In the genomic region with DNA sequence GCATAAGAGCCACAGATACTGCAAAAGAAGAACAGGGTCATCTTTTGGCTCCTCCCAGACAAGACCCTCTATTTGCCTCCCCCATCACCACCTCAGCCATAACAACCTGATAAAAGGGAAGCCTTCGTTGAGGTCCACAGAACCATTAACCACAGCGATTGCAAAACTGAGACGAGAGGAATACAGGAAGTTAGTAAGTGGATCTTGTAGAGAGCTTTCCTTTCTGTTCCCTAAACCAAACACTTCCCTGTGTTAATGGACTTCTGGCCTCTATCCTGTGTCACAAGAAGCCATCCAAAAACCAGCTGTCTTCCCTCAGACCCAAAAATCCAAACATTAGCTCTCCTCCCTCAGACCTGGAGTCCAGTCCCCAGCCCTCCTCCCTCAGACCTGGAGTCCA, we compare ENCODE assay signal across 14 mouse cellular contexts. TPM values are rescaled to one million over a fixed set of nuclear protein-coding genes. Genes with fewer than 3 reads are reported as not detected.
A peak's percentile ranks its signal among the peaks of the same experiment; 100 is the strongest.
DNase-seq lines count a peak whose midpoint lies in the region; ATAC-seq and TF ChIP-seq lines count a peak whose summit lies in the region.
"Had no signal": no experiment of that assay in that cellular context is flagged by ENCODE, and none has a peak within 500 bp of the region (broad histone marks: within the 10 kb centered on the region; RNA-seq: fewer than 3 reads in every experiment).

No protein-coding gene starts in this region.

- no peaks in the 10 kb centered on the region; the same call in 1 of the 2 replicates for H3K4me1 ChIP-seq in lung, postnatal 0 days (ENCODE audit: insufficient read depth, low read depth, low read length)
- no peaks in the 10 kb centered on the region for H3K4me1 ChIP-seq in lung, adult 2 months (ENCODE audit: control insufficient read depth, insufficient read depth, low read length)
- peaks cover 4% of the 10 kb centered on the region; the same call in 1 of the 2 replicates for H3K4me1 ChIP-seq in stomach, embryonic 16.5 days (ENCODE audit: control insufficient read depth, insufficient read depth, low read length)
- H3K4me1 ChIP-seq: forebrain, embryonic 13.5 days had no signal

- H3K4me3 ChIP-seq in lung, postnatal 0 days (ENCODE audit: low read depth, low read length), result no peak overlapping the region
- H3K4me3 ChIP-seq in lung, adult 2 months (replicated peaks; ENCODE audit: extremely low read depth, low read depth, low read length), result no peak overlapping the region
- peak overlapping the region; percentile 44; the same call in 1 of the 2 replicates for H3K4me3 ChIP-seq in macrophage (ENCODE audit: inconsistent target)
- H3K4me3 ChIP-seq in stomach, embryonic 16.5 days (replicated peaks; ENCODE audit: low read length), result peak overlapping the region; percentile 48; the same call in 1 of the 2 replicates

- no peaks in the 10 kb centered on the region for H3K36me3 ChIP-seq in lung, postnatal 0 days (ENCODE audit: insufficient read depth, low read length)
- no peaks in the 10 kb centered on the region for H3K36me3 ChIP-seq in macrophage (ENCODE audit: inconsistent target)
- no peaks in the 10 kb centered on the region for H3K36me3 ChIP-seq in stomach, embryonic 16.5 days (ENCODE audit: control insufficient read depth, insufficient read depth, low read length)

- no peak for TF ChIP-seq POLR2A in lung, adult 2 months (IDR thresholded peaks at IDR 0.05; ENCODE audit: borderline replicate concordance, extremely low read depth, low read depth, low read length)

- H3K27me3 ChIP-seq in lung, postnatal 0 days (replicated peaks; ENCODE audit: insufficient read depth, low read length), result no peaks in the 10 kb centered on the region
- H3K27me3 ChIP-seq in stomach, embryonic 16.5 days (ENCODE audit: control insufficient read depth, insufficient read depth, low read length), result no peaks in the 10 kb centered on the region
- H3K27me3 ChIP-seq: CH12.LX; forebrain, embryonic 13.5 days had no signal

- peak; percentile 30; the same call in 1 of the 2 replicates for ATAC-seq in lung, postnatal 0 days
- ATAC-seq in hematopoietic stem cell, adult 5-6 weeks (replicated peaks in 1 of 2; ENCODE audit: insufficient read depth in 1 of 2, low FRiP score in 2 of 2, low TSS enrichment in 1 of 2, low read depth in 1 of 2, poor library complexity in 2 of 2, severe bottlenecking in 2 of 2), result peak; percentile 61; a peak in 2 of 4 replicates
- ATAC-seq in stomach, embryonic 16.5 days (ENCODE audit: insufficient read depth, low FRiP score), result peak; percentile 41; the same call in 1 of the 2 replicates

- DNase-seq in lung, postnatal 0 days (ENCODE audit: low spot score), result peak; percentile 56
- no peak for DNase-seq in lung, adult 2 months
- no peak for DNase-seq in right cerebral cortex, postnatal 14 days
- DNase-seq in gastrocnemius, postnatal 10 days, result no peak

- no peak for TF ChIP-seq EP300 in lung, postnatal 0 days (IDR thresholded peaks at IDR 0.05)

- no peak overlapping the region for H3K9ac ChIP-seq in lung, postnatal 0 days (replicated peaks; ENCODE audit: low read depth)
- 0 out of 2 replicates have a peak overlapping the region, but pooled peaks have one; percentile 59 for H3K9ac ChIP-seq in stomach, embryonic 16.5 days (ENCODE audit: low read length)
- H3K9ac ChIP-seq: liver, embryonic 14.5 days had no signal

- H3K9me3 ChIP-seq in lung, postnatal 0 days (ENCODE audit: low read length), result no peaks in the 10 kb centered on the region
- no peaks in the 10 kb centered on the region for H3K9me3 ChIP-seq in stomach, embryonic 16.5 days (replicated peaks; ENCODE audit: control insufficient read depth, low read length)
- H3K9me3 ChIP-seq: forebrain, embryonic 13.5 days had no signal

- no peak overlapping the region for H3K27ac ChIP-seq in lung, postnatal 0 days (ENCODE audit: low read length)
- peak overlapping the region; percentile 84 for H3K27ac ChIP-seq in macrophage
- peak overlapping the region; percentile 62 for H3K27ac ChIP-seq in stomach, embryonic 16.5 days (ENCODE audit: low read length)
- H3K27ac ChIP-seq: forebrain, embryonic 13.5 days; liver, embryonic 14.5 days had no signal

- WGBS in lung, postnatal 0 days, result 8% methylated on average over 3 of the region's 3 CpGs
- 9% methylated on average over 3 of the region's 3 CpGs for WGBS in lung, adult 2 months
- 0% methylated on average over 3 of the region's 3 CpGs for WGBS in macrophage (ENCODE audit: missing documents)
- 25% methylated on average over 3 of the region's 3 CpGs for WGBS in stomach, embryonic 16.5 days

- H3K79me2 ChIP-seq in macrophage (ENCODE audit: inconsistent target), result no peaks in the 10 kb centered on the region

- no peak overlapping the region for H3K4me2 ChIP-seq in lung, postnatal 0 days (replicated peaks; ENCODE audit: low read depth, low read length)
- H3K4me2 ChIP-seq in stomach, embryonic 16.5 days (ENCODE audit: low read depth, low read length), result peak overlapping the region; percentile 68; the same call in 1 of the 2 replicates

- TF ChIP-seq CTCF in lung, postnatal 0 days (IDR thresholded peaks at IDR 0.05), result no peak
- TF ChIP-seq CTCF in lung, adult 2 months (IDR thresholded peaks at IDR 0.05; ENCODE audit: insufficient read depth, low read length), result no peak

RNA-seq across cellular contexts. Expression of gene Tmem150b, which starts 0.7 kb away (rescaled TPM):
- 0.25 and 0.35 TPM in 2 replicates for polyA plus RNA-seq in lung, postnatal 0 days (2015; fragmentation: Nextera tagmentation; extraction: Ambion mirVana)
- 3.2 and 3.8 TPM in 2 replicates for polyA plus RNA-seq in lung, adult 2 months (2012; rRNA removed)
- total RNA-seq in hematopoietic stem cell, adult 5-6 weeks (2017), result 5.0 and 7.3 TPM in 2 replicates
- total RNA-seq in macrophage (2018; cell fraction: chromatin; rRNA removed), result 10 to 100 TPM in 7 of 26 experiments, 1 to 10 TPM in 14, under 1 TPM in 4, not detected in 1; 0.21 to 40.6 (median 5.0) TPM
- 1 to 10 TPM in 13 of 26 experiments, under 1 TPM in 13; 0.34 to 3.4 (median 0.98) TPM for total RNA-seq in macrophage (2018; cell fraction: cytosol; rRNA removed)
- total RNA-seq in macrophage (2018; cell fraction: nucleus; rRNA removed), result 10 to 100 TPM in 5 of 26 experiments, 1 to 10 TPM in 15, under 1 TPM in 5, not detected in 1; 0.35 to 27.4 (median 2.0) TPM
- 1.2 to 4.1 TPM (median 2.5 TPM) in 3 replicates for polyA plus RNA-seq in macrophage (2018)
- polyA plus RNA-seq in stomach, embryonic 16.5 days (2015; fragmentation: Nextera tagmentation; extraction: Ambion mirVana), result 0.76 and 0.90 TPM in 2 replicates
- total RNA-seq in gastrocnemius, postnatal 10 days (2021), result under 1 TPM in 1 of 2 experiments, not detected in 1; 0.27 TPM
- total RNA-seq: CH12.LX; gastrocnemius, adult 8-10 months; left cerebral cortex, adult 2 months had no signal
- polyA plus RNA-seq: heart, postnatal 0 days; inflammation-experienced regulatory T-cells, adult 6 months had no signal

RNA-seq across cellular contexts. Expression of gene Kmt5c, which starts 15.6 kb away (rescaled TPM):
- 31.9 and 34.4 TPM in 2 replicates for polyA plus RNA-seq in lung, postnatal 0 days (2015; fragmentation: Nextera tagmentation; extraction: Ambion mirVana)
- 92.5 and 104 TPM in 2 replicates for polyA plus RNA-seq in lung, adult 2 months (2012; rRNA removed)
- 40.6 and 46.4 TPM in 2 replicates for total RNA-seq in hematopoietic stem cell, adult 5-6 weeks (2017)
- total RNA-seq in macrophage (2018; cell fraction: chromatin; rRNA removed), result 100 to 1,000 TPM in 13 of 26 experiments, 10 to 100 TPM in 13; 21.0 to 341 (median 99.0) TPM
- total RNA-seq in macrophage (2018; cell fraction: cytosol; rRNA removed), result 10 to 100 TPM in 17 of 26 experiments, 1 to 10 TPM in 9; 4.0 to 32.9 (median 13.8) TPM
- 100 to 1,000 TPM in 9 of 26 experiments, 10 to 100 TPM in 17; 12.0 to 234 (median 64.6) TPM for total RNA-seq in macrophage (2018; cell fraction: nucleus; rRNA removed)
- 13.0 to 41.3 TPM (median 19.4 TPM) in 3 replicates for polyA plus RNA-seq in macrophage (2018)
- polyA plus RNA-seq in stomach, embryonic 16.5 days (2015; fragmentation: Nextera tagmentation; extraction: Ambion mirVana), result 59.6 and 64.3 TPM in 2 replicates
- total RNA-seq in gastrocnemius, postnatal 10 days (2021), result 10 to 100 TPM; 20.6 to 34.1 TPM

RNA-seq across cellular contexts. Expression of gene Cox6b2, which starts 28.5 kb away (rescaled TPM):
- polyA plus RNA-seq in lung, postnatal 0 days (2015; fragmentation: Nextera tagmentation; extraction: Ambion mirVana), result 67.7 and 77.9 TPM in 2 replicates
- polyA plus RNA-seq in lung, adult 2 months (2012; rRNA removed), result 52.7 and 87.5 TPM in 2 replicates
- 14.1 and 53.9 TPM in 2 replicates for total RNA-seq in hematopoietic stem cell, adult 5-6 weeks (2017)
- total RNA-seq in macrophage (2018; cell fraction: chromatin; rRNA removed), result 10 to 100 TPM in 1 of 26 experiments, not detected in 25; 13.7 TPM
- total RNA-seq in macrophage (2018; cell fraction: cytosol; rRNA removed), result under 1 TPM in 4 of 26 experiments, not detected in 22; 0.49 to 0.71 (median 0.61) TPM
- not detected for total RNA-seq in macrophage (2018; cell fraction: nucleus; rRNA removed)
- 1.3 TPM in 1 of 3 replicates, not detected in the others for polyA plus RNA-seq in macrophage (2018)
- polyA plus RNA-seq in stomach, embryonic 16.5 days (2015; fragmentation: Nextera tagmentation; extraction: Ambion mirVana), result 61.4 and 70.0 TPM in 2 replicates
- total RNA-seq in gastrocnemius, postnatal 10 days (2021), result 1 to 10 TPM; 4.3 to 5.4 TPM
- total RNA-seq: CH12.LX; gastrocnemius, adult 8-10 months had no signal

RNA-seq across cellular contexts. Expression of gene Brsk1, which starts 34.0 kb away (rescaled TPM):
- 0.31 and 0.45 TPM in 2 replicates for polyA plus RNA-seq in lung, postnatal 0 days (2015; fragmentation: Nextera tagmentation; extraction: Ambion mirVana)
- polyA plus RNA-seq in lung, adult 2 months (2012; rRNA removed), result 4.1 and 4.9 TPM in 2 replicates
- 0.20 and 2.6 TPM in 2 replicates for total RNA-seq in hematopoietic stem cell, adult 5-6 weeks (2017)
- 1 to 10 TPM in 1 of 26 experiments, under 1 TPM in 3, not detected in 22; 0.25 to 2.0 (median 0.43) TPM for total RNA-seq in macrophage (2018; cell fraction: chromatin; rRNA removed)
- total RNA-seq in macrophage (2018; cell fraction: cytosol; rRNA removed), result under 1 TPM in 1 of 26 experiments, not detected in 25; 0.04 TPM
- total RNA-seq in macrophage (2018; cell fraction: nucleus; rRNA removed), result under 1 TPM in 1 of 26 experiments, not detected in 25; 0.34 TPM
- polyA plus RNA-seq in macrophage (2018), result 0.07 TPM in 1 of 3 replicates, not detected in the others
- 0.86 and 0.88 TPM in 2 replicates for polyA plus RNA-seq in stomach, embryonic 16.5 days (2015; fragmentation: Nextera tagmentation; extraction: Ambion mirVana)
- total RNA-seq in gastrocnemius, postnatal 10 days (2021), result 1 to 10 TPM; 3.3 to 4.6 TPM

RNA-seq across cellular contexts. Expression of gene Hspbp1, which starts 39.5 kb away (rescaled TPM):
- polyA plus RNA-seq in lung, postnatal 0 days (2015; fragmentation: Nextera tagmentation; extraction: Ambion mirVana), result 49.7 and 54.4 TPM in 2 replicates
- polyA plus RNA-seq in lung, adult 2 months (2012; rRNA removed), result 38.8 and 39.6 TPM in 2 replicates
- total RNA-seq in hematopoietic stem cell, adult 5-6 weeks (2017), result 19.0 and 25.2 TPM in 2 replicates
- total RNA-seq in macrophage (2018; cell fraction: chromatin; rRNA removed), result 10 to 100 TPM in 16 of 26 experiments, 1 to 10 TPM in 10; 5.5 to 20.2 (median 12.1) TPM
- 10 to 100 TPM; 19.5 to 34.9 (median 26.6) TPM for total RNA-seq in macrophage (2018; cell fraction: cytosol; rRNA removed)
- total RNA-seq in macrophage (2018; cell fraction: nucleus; rRNA removed), result 10 to 100 TPM in 19 of 26 experiments, 1 to 10 TPM in 7; 7.3 to 22.5 (median 12.8) TPM
- 13.6 to 44.2 TPM (median 27.9 TPM) in 3 replicates for polyA plus RNA-seq in macrophage (2018)
- 77.2 and 88.0 TPM in 2 replicates for polyA plus RNA-seq in stomach, embryonic 16.5 days (2015; fragmentation: Nextera tagmentation; extraction: Ambion mirVana)
- 10 to 100 TPM; 22.1 to 23.3 TPM for total RNA-seq in gastrocnemius, postnatal 10 days (2021)

Comparison
In these comparisons a context has a peak if more than half of its experiments do, and no peak if none do; other contexts are left out.
1. H3K4me3 ChIP-seq: peak in macrophage (single experiment) and stomach, embryonic 16.5 days (single experiment); none in lung, postnatal 0 days (single experiment) and lung, adult 2 months (single experiment).
2. RNA of gene Cox6b2, which starts 28.5 kb away (polyA plus RNA-seq): 52.7 to 87.5 TPM in lung, adult 2 months, 61.4 to 70.0 TPM in stomach, embryonic 16.5 days and 67.7 to 77.9 TPM in lung, postnatal 0 days; 1.3 TPM in macrophage; every median in the first group is over 10 times any median in the second.
3. Peak in every context shown above with its lines, with median percentiles within 50 percentile points of each other: ATAC-seq.